Mouse (Mus musculus) intestine, embryonic 16.5 days (tissue): Measurements from ENCODE around the gene Hoxa3. TPM values are rescaled to one million over a fixed set of nuclear protein-coding genes. Genes with fewer than 3 reads are reported as not detected.

ENCODE experiments used
- ATAC-seq: fragments of 200-750 bp; cut with Nextera tagmentation; 2 replicates; pipeline ENCODE4 v1.8.0; 2017; ENCODE audit warnings: moderate TSS enrichment, moderate library complexity
- H3K27ac ChIP-seq: fragments of 300-500 bp; sonication (generic); 2 replicates; pipeline ENCODE4 v1.5.1; 2014; ENCODE audit warnings: mild to moderate bottlenecking, low read length
- H3K27me3 ChIP-seq: fragments of 300-500 bp; sonication (generic); replicated peaks from 2 replicates; pipeline ENCODE4 v1.6.1; 2014; ENCODE audit warnings: low read length, control low read depth, mixed read lengths; ENCODE audit not compliant: control insufficient read depth, insufficient read depth
- H3K36me3 ChIP-seq: fragments of 300-500 bp; sonication (generic); 2 replicates; pipeline ENCODE4 v1.6.1; 2014; ENCODE audit warnings: low read length, control low read depth; ENCODE audit not compliant: control insufficient read depth, insufficient read depth
- H3K4me1 ChIP-seq: fragments of 300-500 bp; sonication (generic); 2 replicates; pipeline ENCODE4 v1.6.1; 2014; ENCODE audit warnings: low read length, control low read depth, mixed read lengths; ENCODE audit not compliant: control insufficient read depth, insufficient read depth
- H3K4me2 ChIP-seq: fragments of 300-500 bp; sonication (generic); 2 replicates; pipeline ENCODE4 v1.6.1; 2014; ENCODE audit warnings: low read depth, low read length, control low read depth
- H3K4me3 ChIP-seq: fragments of 300-500 bp; sonication (generic); 2 replicates; pipeline ENCODE4 v1.5.1; 2014; ENCODE audit warnings: mild to moderate bottlenecking, low read length
- H3K9ac ChIP-seq: fragments of 300-500 bp; sonication (generic); 2 replicates; pipeline ENCODE4 v1.6.1; 2014; ENCODE audit warnings: low read depth, low read length
- H3K9me3 ChIP-seq: fragments of 300-500 bp; sonication (generic); 2 replicates; pipeline ENCODE4 v1.6.1; 2016; ENCODE audit warnings: low read length, control low read depth; ENCODE audit not compliant: control insufficient read depth
- WGBS: fragments of 180-500 bp; shearing (Covaris S2); extraction: QIAGEN DNeasy Blood & Tissue Kit; methylation state at CpG from one replicate; pipeline ENCODE4 v1.1.7; 2014; 5-methylcytosine and 5-hydroxymethylcytosine counted together
- polyA plus RNA-seq: library from polyadenylated mRNA; unstranded; fragments of >200 nt; fragmentation: Nextera tagmentation; extraction: Ambion mirVana; gene quantifications from 2 replicates; pipeline ENCODE4 v1.2.1, GENCODE M21; 2015

The Hoxa3 gene
- polyA plus RNA-seq, 1 experiment from 2014 or later = 5.9 TPM

- Histone ChIP-seq H3K4me1 (peaks cover 28% of the 10 kb centered on the region), H3K27me3 (peaks cover 81% of the 10 kb centered on the region), H3K9me3 (no peaks in the 10 kb centered on the region), H3K36me3 (no peaks in the 10 kb centered on the region), H3K27ac (peak overlapping the region; percentile 30; the same call in 1 of the 2 replicates), H3K4me3 (peak overlapping the region; percentile 55), H3K9ac (peak overlapping the region; percentile 68), H3K4me2 (peak overlapping the region; percentile 75)
- no peak for ATAC-seq
- WGBS = 1% methylated on average over 60 of the region's 60 CpGs
Observed at GRCm38 (mm10) chr6:52216691-52217458, 3.7 kb upstream of the Hoxa3 start.

DNA sequence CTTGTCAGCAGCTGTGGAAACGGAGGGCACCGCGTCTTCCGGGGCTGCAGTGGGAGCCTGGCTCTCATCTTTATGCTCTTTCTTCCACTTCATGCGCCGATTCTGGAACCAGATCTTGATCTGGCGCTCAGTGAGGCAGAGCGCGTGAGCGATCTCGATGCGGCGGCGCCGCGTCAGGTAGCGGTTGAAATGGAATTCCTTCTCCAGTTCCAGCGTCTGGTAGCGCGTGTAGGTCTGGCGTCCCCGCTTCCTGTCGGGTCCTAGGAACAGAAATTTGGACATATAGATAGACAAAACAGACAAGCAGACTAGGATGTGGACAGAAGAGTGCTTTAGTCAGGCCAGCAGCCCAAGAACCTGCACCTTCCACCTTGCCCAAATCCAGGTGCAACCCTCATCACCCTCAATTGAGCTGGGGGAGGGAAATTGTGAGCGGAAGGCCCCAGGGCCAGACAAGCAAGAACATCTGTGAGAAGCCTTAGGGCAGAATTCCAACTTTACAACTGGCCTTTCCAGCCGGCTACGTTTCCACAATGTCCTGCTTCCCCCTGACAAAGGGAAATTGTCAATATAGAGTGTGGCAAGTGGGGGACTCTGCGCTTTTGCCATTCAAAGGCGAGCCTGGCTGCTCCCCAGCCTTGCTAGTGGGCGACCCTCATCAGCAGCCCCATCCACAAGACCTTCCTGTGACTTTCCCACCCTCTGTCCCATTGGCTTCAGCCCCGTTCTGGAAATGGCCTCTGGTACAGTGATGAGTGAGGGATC lies 2.8 kb upstream of the Hoxa3 start:
- Histone ChIP-seq H3K4me2 (peak overlapping the region; percentile 75), H3K36me3 (no peaks in the 10 kb centered on the region), H3K4me3 (peak overlapping the region; percentile 55), H3K27me3 (peaks cover 83% of the 10 kb centered on the region), H3K27ac (no peak overlapping the region), H3K9ac (peak overlapping the region; percentile 32), H3K9me3 (no peaks in the 10 kb centered on the region), H3K4me1 (peaks cover 22% of the 10 kb centered on the region)
- 7% methylated on average over 30 of the region's 30 CpGs for WGBS
- no peak for ATAC-seq

- WGBS = 45% methylated on average over 3 of the region's 3 CpGs
- peaks cover 22% of the 10 kb centered on the region for H3K4me1 ChIP-seq
- no peak overlapping the region for H3K9ac ChIP-seq
- no peak for ATAC-seq
- no peak overlapping the region for H3K4me3 ChIP-seq
- peaks cover 80% of the 10 kb centered on the region for H3K27me3 ChIP-seq
- no peak overlapping the region for H3K4me2 ChIP-seq
- H3K27ac ChIP-seq = no peak overlapping the region
- H3K9me3 ChIP-seq = no peaks in the 10 kb centered on the region
- H3K36me3 ChIP-seq = no peaks in the 10 kb centered on the region
Observed at GRCm38 (mm10) chr6:52215070-52215469, 1.9 kb upstream of the Hoxa3 start.

GRCm38 (mm10) chr6:52214271-52214670 lies 1.1 kb upstream of the Hoxa3 start:
- Histone ChIP-seq H3K9ac (no peak overlapping the region), H3K27ac (no peak overlapping the region), H3K4me2 (no peak overlapping the region), H3K4me3 (no peak overlapping the region), H3K4me1 (peaks cover 22% of the 10 kb centered on the region), H3K27me3 (peaks cover 80% of the 10 kb centered on the region), H3K36me3 (no peaks in the 10 kb centered on the region), H3K9me3 (no peaks in the 10 kb centered on the region)
- no peak for ATAC-seq
- WGBS = 37% methylated on average over 5 of the region's 5 CpGs

- peak overlapping the region; percentile 59 for H3K4me3 ChIP-seq
- peaks cover 69% of the 10 kb centered on the region for H3K27me3 ChIP-seq
- WGBS = 3% methylated on average over 22 of the region's 22 CpGs
- no peak for ATAC-seq
- peak overlapping the region; percentile 57 for H3K4me2 ChIP-seq
- peak overlapping the region; percentile 85 for H3K27ac ChIP-seq
- peak overlapping the region; percentile 72 for H3K9ac ChIP-seq
- H3K4me1 ChIP-seq = peaks cover 28% of the 10 kb centered on the region
- H3K36me3 ChIP-seq = no peaks in the 10 kb centered on the region
- no peaks in the 10 kb centered on the region for H3K9me3 ChIP-seq
Observed at GRCm38 (mm10) chr6:52212556-52213118, 499 bp downstream of the Hoxa3 start.

DNA sequence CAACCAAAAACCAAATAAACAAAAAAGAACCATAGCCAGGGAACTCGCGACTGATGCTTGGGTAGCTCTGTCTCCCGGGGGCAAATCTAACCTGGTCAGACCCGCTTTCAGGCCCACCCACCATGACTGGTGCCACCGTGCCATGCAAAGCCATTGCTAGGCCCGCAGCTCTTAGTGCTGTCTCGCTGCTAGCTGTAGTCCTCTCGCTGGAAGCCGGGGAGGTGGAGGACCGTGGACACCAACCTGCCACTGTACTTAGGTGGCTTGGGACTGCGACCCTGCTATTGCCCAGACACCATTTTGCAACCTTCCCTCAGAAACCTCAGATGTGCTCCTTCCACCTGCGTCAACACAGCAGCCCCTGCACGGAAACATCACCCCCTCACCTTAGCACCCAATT lies 1.2 kb downstream of the Hoxa3 start:
- no peaks in the 10 kb centered on the region for H3K36me3 ChIP-seq
- peak overlapping the region; percentile 50; the same call in 1 of the 2 replicates for H3K27ac ChIP-seq
- ATAC-seq = no peak
- no peaks in the 10 kb centered on the region for H3K9me3 ChIP-seq
- H3K4me3 ChIP-seq = peak overlapping the region; percentile 59
- peaks cover 67% of the 10 kb centered on the region for H3K27me3 ChIP-seq
- WGBS = 6% methylated on average over 13 of the region's 13 CpGs
- H3K9ac ChIP-seq = peak overlapping the region; percentile 72
- H3K4me1 ChIP-seq = peaks cover 24% of the 10 kb centered on the region
- H3K4me2 ChIP-seq = peak overlapping the region; percentile 57

DNA sequence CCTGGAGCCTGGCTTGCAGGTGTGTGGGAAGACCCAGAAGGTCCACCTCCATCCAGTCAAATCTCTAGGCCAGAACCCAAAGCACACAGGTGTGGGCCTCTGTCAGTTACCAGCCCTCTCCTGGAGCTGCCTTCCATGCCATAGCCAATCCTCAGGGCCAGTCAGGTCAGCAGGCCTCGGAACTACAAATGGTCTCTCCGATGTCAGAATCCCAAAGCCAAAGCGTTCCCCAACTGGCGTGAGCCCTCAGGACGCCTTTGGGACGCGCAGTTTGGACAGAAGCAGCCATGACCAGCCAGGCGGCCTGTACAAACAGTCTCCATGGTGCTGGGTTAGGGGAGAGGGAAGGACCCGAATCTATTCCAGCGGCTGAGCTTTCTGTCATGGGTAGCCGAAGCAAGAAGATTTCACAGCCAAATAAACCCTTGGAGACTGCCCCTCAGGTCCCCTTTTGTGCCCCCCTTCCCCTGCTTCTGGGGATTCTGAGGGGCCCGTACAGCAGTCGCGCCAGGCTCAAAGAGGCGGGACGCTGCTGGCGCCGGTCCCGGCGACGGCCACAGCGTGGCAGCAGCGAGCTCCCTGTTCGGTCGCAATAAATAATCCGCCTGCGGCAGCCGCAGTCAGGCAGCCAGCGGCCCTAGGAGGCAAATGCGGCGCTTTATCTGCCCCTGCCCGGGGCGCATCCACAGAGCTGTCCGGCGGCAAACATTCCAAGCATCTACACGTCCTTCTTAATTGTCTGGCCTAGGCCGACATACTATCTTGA lies 1.8 kb downstream of the Hoxa3 start:
- peak; percentile 57 for ATAC-seq
- H3K9me3 ChIP-seq = no peaks in the 10 kb centered on the region
- peaks cover 61% of the 10 kb centered on the region for H3K27me3 ChIP-seq
- H3K36me3 ChIP-seq = no peaks in the 10 kb centered on the region
- H3K4me1 ChIP-seq = peaks cover 23% of the 10 kb centered on the region
- peak overlapping the region; percentile 72 for H3K9ac ChIP-seq
- peak overlapping the region; percentile 57 for H3K4me2 ChIP-seq
- WGBS = 3% methylated on average over 37 of the region's 37 CpGs
- peak overlapping the region; percentile 59 for H3K4me3 ChIP-seq
- peak overlapping the region; percentile 50; the same call in 1 of the 2 replicates for H3K27ac ChIP-seq

DNA sequence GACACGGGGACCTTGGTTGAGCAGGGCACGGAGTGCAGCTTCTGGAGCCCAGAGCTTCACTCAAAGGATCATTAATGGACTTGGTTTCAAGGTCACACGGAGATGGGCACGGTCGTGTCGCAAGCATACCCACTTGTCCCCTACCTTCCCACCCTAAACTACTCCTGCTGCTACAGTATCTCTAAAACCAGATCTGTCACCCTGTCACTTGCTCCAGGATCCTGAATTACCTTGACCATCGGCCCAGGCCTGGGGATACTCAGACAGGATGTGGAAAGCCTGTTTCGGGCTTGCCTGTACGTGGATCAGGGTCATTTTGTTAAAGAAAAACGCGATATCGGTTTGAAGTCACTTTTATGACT lies 3.5 kb downstream of the Hoxa3 start:
- Histone ChIP-seq H3K27ac (no peak overlapping the region), H3K9ac (peak overlapping the region; percentile 30), H3K4me2 (peak overlapping the region; percentile 63), H3K36me3 (no peaks in the 10 kb centered on the region), H3K4me1 (peaks cover 24% of the 10 kb centered on the region), H3K4me3 (peak overlapping the region; percentile 40), H3K9me3 (no peaks in the 10 kb centered on the region), H3K27me3 (peaks cover 55% of the 10 kb centered on the region)
- WGBS = 34% methylated on average over 12 of the region's 12 CpGs
- ATAC-seq = no peak
